Mouse (Mus musculus) T-cell, adult 2 months (primary cell): ENCODE measurements around the gene Rnf114.
A peak's percentile ranks its signal among the peaks of the same experiment; 100 is the strongest.

Source experiments
- DNase-seq: peaks from one replicate; pipeline ENCODE4 v3.0.0; 2022; ENCODE audit warnings: low spot score

The Rnf114 gene

DNA sequence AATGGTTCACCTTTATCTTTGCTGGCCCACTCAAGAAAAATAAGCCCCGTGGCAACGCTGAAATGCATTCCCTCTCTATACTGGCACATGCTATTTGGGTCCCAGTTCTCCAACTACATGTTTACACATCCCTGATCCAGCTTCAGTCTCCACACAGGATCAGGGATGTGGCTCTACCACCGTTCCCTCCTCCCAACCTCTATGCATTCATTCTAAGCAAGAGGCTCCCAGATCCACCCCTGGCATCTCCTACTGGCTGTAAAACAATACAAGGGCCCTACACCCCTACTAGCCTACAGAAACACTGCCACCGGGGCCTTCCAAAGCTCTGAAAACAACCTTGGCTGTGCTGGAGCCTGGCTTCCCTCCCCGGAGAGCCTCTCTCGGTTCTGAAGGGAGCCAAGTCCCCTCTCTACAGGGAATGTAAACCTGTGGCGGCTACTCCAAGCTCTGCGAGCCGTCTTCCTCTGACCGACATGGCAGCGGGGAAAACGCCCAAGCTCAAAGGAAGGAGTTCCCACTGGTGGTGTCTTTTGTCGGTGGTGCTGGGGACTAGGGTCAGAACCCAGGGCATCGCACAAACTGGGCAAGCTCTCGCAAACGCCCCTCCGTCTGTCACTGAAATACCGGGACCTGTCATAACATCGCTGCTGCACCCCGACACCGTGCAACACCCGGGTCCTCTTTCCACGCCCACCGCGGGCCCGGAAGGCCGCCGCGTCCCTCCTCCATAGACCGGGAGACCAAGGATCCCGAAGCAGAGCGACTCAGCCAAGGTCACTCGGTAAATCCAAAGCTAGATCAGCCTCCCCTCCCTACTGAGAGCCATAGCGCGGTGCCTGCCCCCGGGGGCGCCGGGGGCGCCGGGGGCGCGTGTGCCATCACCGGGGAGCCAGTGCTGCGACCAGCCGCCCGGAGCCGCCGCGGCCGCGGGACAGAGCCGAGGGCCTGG is at the start of gene Rnf114:
Rnf114 (plus strand) TSS at position 889 of the 952 bp plus-strand sequence.
- peak; percentile 37 for DNase-seq

DNA sequence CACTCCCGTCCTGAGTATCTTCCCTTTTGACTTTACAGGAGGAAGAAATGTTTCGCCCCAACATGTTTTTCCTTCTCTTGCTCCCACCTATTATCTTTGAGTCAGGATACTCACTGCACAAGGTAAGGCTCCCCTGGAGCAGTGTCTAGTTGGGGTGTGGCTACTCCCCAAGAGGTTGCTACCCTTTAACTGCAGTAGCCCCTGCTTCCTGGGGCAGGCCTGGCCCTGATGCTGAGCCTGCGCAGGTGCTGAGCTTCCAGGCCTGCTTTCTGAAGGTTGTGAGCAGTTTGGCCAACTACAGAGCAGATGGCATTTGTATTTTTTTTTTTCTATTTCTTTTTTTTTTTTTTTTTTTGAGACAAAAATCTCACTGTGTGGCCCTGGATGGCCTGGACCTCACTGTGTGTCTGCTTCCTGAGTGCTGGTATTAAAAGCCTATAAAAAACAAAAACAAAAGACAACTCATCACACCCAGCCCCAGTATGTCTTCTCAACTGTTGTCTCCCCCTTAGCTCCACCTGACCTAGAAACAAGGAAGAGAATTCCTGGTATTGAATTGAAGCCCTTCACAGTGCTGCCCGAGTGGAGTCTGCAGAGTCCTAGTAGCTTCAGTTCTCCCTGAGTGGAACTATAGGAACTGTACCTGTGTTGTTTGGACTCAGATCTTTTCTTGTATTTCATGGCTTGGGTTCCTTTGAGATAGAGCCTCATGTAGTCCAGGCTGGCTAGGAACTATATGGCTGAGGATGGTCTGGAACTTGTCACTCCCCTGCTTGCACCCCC is 48.8 kb upstream of the Rnf114 start:
- DNase-seq, result no peak

DNA sequence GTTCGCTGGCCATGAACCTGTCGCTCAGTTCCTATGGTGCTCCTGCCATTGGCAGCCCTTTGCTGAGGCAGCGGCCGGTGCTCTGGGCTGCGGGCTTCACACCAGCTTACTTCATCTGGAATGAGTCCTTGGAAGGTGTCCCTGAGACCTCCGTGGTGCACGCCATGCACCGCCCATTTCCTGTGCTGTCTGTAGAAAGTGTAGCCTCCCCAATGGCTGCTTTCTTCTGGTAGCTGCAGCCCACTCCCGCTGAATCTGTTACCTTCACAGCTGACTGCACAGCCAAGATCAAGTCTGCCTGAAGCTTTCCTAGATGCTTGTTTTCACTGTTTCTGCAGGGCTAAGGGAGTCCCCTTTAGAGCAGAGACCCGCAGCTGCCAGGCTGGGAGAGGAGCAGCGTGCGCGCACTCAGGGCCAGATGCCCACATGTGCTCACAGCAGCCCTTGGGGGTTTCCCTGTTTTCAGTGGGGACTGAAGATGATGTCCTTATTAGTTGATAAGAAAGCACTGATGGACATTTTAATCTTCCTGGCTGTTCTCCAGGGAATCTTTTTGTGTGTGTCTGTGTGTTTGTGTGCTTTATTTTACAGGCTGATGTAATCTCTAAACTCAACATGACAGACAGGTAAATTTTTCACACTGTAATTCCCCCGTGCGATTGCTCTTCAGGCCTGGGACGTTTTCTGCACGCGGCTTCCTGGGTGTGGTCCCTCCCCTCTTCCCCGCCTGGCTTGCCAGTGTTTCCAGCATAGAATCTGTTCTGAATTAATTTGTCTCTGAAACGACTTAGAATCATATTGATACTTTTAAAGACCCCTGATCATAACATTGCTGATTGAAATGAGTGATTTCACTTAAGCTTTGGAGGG is 46.3 kb upstream of the Rnf114 start:
- DNase-seq, result no peak

- no peak for DNase-seq
Measured at GRCm38 (mm10) chr2:167447207-167447606, 45.2 kb upstream of the Rnf114 start.

GRCm38 (mm10) chr2:167447629-167448028 is 44.8 kb upstream of the Rnf114 start:
- DNase-seq, result no peak

DNA sequence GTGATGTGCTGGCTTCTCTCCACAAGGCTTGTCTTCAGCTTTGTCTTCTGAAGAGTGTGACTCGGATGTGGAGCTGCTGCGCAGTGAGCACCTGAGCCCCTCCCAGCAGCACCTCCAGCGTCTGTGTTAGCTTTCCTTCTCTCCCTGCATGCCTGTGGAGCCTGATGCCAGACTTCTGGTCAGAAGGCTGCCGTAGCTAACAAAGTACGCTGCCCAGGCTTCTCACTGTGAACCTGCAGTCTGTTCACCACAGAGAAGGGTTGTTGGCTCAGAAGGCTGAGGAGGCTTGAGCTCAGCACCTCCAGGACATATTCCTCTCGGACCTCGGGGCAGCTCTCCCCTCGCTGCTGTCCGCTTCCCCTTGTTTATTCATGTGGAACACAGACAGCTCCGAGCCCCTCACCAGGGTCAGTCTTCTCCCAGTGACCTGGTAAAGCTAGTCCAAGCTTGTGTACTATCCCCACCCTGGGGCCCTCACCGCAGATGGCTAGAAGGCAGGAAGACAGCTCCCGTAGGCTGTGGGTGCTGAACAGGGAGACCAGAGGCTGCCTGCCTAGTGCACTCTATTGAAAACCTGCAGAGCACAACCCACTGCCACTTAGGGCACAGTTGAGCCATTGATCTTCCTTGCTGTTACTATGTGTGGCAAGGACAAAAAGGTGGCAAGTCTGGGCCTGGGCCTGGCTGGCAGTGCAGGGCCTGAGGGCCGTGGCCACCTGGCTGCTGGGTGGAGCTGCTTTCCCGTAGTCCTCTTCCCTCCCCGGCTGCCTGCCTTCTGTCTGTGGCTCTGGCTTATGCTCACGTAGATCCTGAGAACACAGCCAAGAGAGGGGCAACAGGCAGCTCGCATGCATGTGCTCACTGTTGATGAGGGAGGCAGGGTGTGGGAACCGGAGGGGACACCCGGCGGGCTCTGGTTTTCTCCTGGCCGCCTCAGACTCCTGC is 42.8 kb upstream of the Rnf114 start:
- no peak for DNase-seq

- no peak for DNase-seq
Measured at GRCm38 (mm10) chr2:167450647-167451046, 41.8 kb upstream of the Rnf114 start.

DNA sequence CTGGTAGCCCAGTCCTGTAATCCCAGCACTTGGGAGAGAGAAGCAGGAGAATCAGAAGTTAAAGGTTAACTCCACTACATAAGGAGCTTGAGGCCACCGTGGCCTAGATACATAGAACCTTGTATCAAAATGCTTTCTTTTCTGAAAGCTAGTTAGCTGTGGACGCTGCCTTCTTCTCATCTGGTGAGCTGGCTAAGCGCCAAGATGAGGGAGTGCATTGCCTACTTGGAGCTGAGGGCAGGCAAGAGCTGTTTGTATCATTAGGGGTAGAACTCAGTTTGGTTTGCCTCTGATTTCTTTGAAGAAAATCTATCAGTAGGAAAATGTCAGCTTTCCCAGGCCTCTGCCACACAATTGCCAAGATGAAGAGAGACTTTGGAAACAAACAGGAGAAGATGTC is 38.6 kb upstream of the Rnf114 start:
- DNase-seq, result no peak

DNA sequence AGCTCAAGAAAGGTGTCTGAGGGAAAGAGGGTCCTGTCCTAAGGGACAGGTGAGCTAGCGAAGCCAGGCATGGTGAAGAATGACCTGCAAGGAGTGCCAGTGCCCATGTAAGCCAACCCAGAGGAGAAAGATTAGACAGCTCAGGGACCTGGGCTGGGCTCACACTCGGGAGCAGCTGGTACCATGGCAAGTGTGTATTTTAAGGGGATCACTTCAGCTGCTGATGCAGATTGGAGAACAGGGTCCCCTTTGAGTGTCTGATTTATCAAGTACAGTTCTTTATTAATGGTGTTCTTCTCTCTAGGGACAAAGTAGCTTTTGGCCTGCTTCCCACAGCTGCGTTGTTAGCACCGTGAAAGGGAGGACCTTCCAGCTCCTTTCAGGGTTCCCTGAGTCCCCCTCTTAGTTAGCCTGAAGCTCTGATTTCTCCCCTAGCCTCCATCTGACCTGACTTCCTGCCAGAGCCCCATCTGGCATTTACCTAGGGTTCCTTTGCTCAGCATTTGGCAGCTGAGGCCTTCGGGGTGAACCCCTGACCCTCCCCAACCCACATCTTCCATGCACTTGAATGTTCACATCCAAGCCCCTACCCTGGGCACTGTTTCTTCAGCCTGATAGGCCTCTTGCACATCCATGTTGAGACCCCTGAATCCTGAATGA is 36.0 kb upstream of the Rnf114 start:
- no peak for DNase-seq

DNA sequence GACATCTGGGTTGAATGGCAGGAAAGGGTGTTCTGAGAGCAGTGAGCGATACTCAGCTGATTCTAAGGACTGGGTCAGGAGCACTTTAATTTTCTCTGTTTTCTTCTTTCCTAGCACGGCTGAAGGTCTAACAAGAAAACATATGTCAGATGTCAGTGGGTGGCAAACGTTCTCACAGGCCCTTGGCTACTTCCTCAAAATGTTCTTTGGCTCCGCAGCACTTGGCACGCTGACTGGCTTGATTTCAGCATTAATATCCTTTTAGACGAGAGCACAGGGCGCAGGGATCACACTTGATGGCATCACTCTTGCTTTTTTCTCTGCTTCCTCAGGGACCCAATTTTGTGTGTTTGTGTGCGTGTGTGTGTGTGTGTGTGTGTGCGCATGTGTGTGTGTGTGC is 35.2 kb upstream of the Rnf114 start:
- no peak for DNase-seq

DNA sequence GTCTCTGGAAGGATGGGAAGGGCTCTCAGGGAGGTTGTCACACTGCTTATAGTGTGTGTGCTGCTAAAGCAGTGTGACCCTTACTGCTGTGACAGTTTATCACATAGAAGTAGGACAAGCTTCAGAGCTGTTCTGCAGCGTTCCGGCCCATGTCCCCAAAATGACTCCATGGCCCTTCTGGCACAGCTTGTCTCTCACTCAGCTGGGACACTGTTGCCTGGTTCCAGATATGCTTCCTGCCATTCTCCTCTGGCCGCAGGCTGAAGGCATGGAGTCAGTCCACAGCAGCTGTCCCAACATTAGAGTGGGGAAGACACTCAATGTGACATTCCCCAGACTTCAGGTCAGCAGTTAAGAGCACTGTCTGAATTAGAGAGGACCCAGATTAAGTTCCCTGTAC is 33.9 kb upstream of the Rnf114 start:
- no peak for DNase-seq

DNA sequence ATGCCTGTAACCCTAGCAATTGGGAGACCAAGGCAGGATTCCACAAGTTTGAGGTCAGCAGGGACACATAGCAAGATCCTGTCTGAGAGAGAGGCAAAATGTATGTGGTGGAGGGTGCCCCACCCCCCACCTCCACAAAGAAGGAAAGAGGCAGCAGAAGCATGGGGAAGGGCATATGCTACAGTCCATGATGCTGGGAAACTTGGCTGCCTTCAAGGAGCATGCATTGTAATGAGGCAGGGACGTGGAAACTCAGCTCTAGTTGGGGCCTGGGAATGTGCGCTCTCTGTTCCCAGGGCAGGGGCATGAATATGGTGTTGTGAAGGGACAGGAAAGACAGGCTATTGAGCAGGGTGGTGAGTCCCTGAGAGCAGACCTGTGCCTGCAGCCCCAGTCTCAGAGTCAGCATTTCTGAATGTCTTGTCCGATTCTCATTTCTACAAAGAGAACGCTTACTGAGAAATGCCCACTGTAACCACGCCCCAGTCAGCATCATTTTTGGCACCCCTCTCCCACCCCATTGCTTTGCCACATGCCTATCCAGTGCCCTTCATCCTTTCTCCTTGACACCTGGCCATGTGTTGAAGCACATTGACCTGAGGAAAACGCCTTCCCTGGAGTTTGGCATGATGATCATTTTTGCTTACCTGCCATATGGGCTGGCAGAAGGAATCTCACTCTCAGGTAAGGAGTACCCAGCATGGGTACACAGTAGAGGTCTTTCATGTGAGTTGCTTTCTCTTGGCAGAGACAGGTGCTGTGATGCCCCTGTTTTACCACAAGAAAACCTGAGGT is 33.2 kb upstream of the Rnf114 start:
- no peak for DNase-seq

- no peak for DNase-seq
Measured at GRCm38 (mm10) chr2:167462954-167463353, 29.5 kb upstream of the Rnf114 start.

GRCm38 (mm10) chr2:167463802-167464201 is 28.6 kb upstream of the Rnf114 start:
- no peak for DNase-seq

DNA sequence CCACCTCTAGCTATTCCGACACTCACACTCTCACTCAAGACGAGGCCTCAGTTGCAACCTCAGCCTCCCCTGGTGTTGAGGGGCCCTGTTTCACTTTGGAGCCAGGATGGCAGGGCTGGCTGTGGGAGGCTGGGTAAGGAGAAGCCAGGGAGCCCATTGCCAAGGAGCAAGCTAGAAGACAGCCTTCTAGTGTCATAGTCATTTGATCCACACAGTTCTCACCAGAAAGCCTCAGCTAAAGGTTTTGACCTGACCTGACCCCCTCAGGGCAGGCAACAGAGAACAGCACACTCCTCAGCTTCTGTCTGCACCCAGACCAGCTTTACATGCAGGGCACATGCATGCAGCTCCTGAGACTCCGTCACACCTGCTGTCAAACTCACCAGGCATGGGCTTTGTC is 26.5 kb upstream of the Rnf114 start:
- no peak for DNase-seq

DNA sequence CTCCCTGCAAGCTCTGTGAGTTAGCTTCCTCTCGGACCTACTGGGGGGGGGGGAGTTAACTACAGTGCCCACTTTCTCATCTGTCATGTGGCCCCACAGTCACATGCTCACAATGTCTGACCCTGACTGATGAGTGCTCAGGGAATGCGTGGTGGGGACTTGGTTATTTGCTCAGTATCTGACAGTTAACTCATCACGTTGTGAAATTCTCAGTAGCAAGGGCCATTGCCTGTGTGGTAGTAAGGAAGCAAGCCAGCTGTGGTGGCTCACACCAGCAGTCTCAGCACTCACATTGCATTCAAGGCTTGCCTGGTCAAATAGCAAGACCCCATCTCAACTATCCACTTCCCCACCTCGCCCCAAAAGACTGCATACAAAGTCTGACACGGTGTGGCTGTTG is 25.2 kb upstream of the Rnf114 start:
- DNase-seq, result no peak

GRCm38 (mm10) chr2:167468444-167468843 is 24.0 kb upstream of the Rnf114 start:
- DNase-seq, result no peak

DNA sequence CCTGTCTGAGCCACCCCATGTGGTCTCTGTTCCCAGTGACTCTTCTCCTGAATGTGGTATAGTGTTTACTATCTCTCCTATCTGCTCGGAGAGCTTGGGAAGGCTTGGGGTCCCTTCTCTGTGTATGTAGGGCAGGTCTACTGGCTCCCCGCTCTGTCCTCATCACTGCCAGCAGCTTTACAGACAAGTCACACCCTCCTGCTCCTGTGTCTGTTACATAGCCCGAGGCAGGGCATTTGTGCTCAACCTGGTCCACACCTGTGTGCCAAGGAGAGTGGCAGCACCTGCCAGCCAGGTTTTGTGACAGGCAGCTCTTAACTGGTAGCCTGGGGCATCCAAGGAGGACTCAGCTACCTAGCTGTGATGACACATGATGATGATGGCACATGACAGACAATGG is 21.8 kb upstream of the Rnf114 start:
- DNase-seq, result no peak

DNA sequence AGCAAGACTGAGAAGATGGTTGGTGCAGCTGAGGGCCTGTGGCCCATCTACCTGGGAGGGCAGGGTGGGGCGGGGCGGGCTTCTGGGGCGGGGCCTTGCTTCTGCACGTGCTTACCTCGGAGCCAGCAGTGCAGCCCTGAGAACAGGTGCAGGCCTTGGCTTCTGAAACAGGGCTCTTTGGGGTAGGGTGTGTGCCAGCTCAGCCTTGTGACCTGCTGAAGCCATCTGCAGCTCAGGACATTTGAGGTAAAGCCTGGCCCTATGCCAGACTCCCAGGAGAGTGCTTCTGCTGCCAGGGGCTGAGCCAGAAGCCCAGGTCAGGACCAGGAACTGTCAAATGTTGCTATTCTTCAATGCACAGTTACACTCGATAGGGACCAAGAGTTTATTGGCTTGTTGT is 20.9 kb upstream of the Rnf114 start:
- DNase-seq, result no peak

GRCm38 (mm10) chr2:167474218-167474617 is 18.2 kb upstream of the Rnf114 start:
- no peak for DNase-seq
